Mouse (Mus musculus) kidney, postnatal 4 days (tissue): ENCODE data around the gene Prkar1a.

Source experiments
- DNase-seq, 2 experiments: peaks; one replicate each; pipeline ENCODE4 v3.0.0; 2021; ENCODE audit warnings: mixed read lengths in 2 of 2

Gene Prkar1a

GRCm38 (mm10) chr11:109649206-109649605 is at the start of gene Prkar1a:
Gene Prkar1a (plus strand): TSS chr11:109649405.
- no peak for DNase-seq

GRCm38 (mm10) chr11:109607600-109607999 is 41.6 kb upstream of the Prkar1a start:
- DNase-seq: no peak

GRCm38 (mm10) chr11:109608976-109609625 is 40.1 kb upstream of the Prkar1a start:
- no peak for DNase-seq

- DNase-seq: no peak
Observed at GRCm38 (mm10) chr11:109610046-109610794, 39.0 kb upstream of the Prkar1a start.

GRCm38 (mm10) chr11:109610795-109611302 is 38.4 kb upstream of the Prkar1a start:
- no peak for DNase-seq

- DNase-seq: peak; percentile 100
Observed at GRCm38 (mm10) chr11:109611303-109612149, 37.7 kb upstream of the Prkar1a start, which contains the start of gene Wipi1. Gene Wipi1 (minus strand): TSS chr11:109611967.

GRCm38 (mm10) chr11:109612871-109613529 is 36.2 kb upstream of the Prkar1a start:
- no peak for DNase-seq

GRCm38 (mm10) chr11:109615286-109615685 is 33.9 kb upstream of the Prkar1a start:
- DNase-seq: no peak

GRCm38 (mm10) chr11:109616352-109616751 is 32.9 kb upstream of the Prkar1a start:
- DNase-seq: no peak

- DNase-seq: peak in 1 of 2 experiments; percentile 19
Observed at GRCm38 (mm10) chr11:109616766-109617165, 32.4 kb upstream of the Prkar1a start.

GRCm38 (mm10) chr11:109619055-109619454 is 30.1 kb upstream of the Prkar1a start:
- DNase-seq: peak; percentile 76 to 80

GRCm38 (mm10) chr11:109620356-109620755 is 28.8 kb upstream of the Prkar1a start:
- no peak for DNase-seq

GRCm38 (mm10) chr11:109621183-109621582 is 28.0 kb upstream of the Prkar1a start:
- peak; percentile 72 to 75 for DNase-seq

- DNase-seq: peak; percentile 25 to 46
Observed at GRCm38 (mm10) chr11:109622518-109623037, 26.6 kb upstream of the Prkar1a start.

GRCm38 (mm10) chr11:109623238-109623637 is 26.0 kb upstream of the Prkar1a start:
- no peak for DNase-seq

- peak; percentile 49 to 56 for DNase-seq
Observed at GRCm38 (mm10) chr11:109627648-109628047, 21.6 kb upstream of the Prkar1a start.

- no peak for DNase-seq
Observed at GRCm38 (mm10) chr11:109628099-109628498, 21.1 kb upstream of the Prkar1a start.

GRCm38 (mm10) chr11:109629021-109629521 is 20.1 kb upstream of the Prkar1a start:
- DNase-seq: no peak

GRCm38 (mm10) chr11:109634928-109635327 is 14.3 kb upstream of the Prkar1a start:
- no peak for DNase-seq

- peak in 1 of 2 experiments; percentile 13 for DNase-seq
Observed at GRCm38 (mm10) chr11:109635871-109636395, 13.3 kb upstream of the Prkar1a start.

GRCm38 (mm10) chr11:109641498-109642222 is 7.5 kb upstream of the Prkar1a start:
- peak in 1 of 2 experiments; percentile 17 for DNase-seq
